Mouse (Mus musculus) heart, adult 2 months (tissue): ENCODE measurements around the gene Cyp2d26.

ENCODE experiments used
- CTCF ChIP-seq: fragments of 200-600 bp; IDR thresholded peaks from 2 replicates; pipeline ENCODE4 v1.8.1; 2022; ENCODE audit warnings: antibody characterized with exemption, mild to moderate bottlenecking, moderate library complexity
- EP300 ChIP-seq: fragments of 200-500 bp; IDR thresholded peaks from 2 replicates; pipeline ENCODE4 v1.6.1; 2011; ENCODE audit warnings: low read depth, low read length, control low read depth; ENCODE audit not compliant: insufficient read depth

GRCm38 (mm10) chr15:82839146-82839545 is 45.1 kb upstream of the Cyp2d26 start:
- TF ChIP-seq CTCF (no peak), EP300 (no peak)
